Mouse (Mus musculus) forebrain, embryonic 14.5 days (tissue): ENCODE measurements at regions not wholly inside any gene's neighbourhood (a gene's known extent, or its start where the extent isn't known, plus 50 kb on each side); places are given as distances from the start of the nearest gene placed in this dataset.

Experiments used
- ATAC-seq: fragments of 200-750 bp; cut with Nextera tagmentation; 2 replicates; pipeline ENCODE4 v1.8.0; 2017; ENCODE audit warnings: mild to moderate bottlenecking, moderate library complexity
- DNase-seq: peaks from one replicate; pipeline ENCODE4 v3.0.0-alpha.2; 2015; ENCODE audit warnings: low spot score
- H3K27ac ChIP-seq: fragments of 300-500 bp; sonication (generic); 2 replicates; pipeline ENCODE4 v1.5.1; 2014; ENCODE audit warnings: low read depth, mild to moderate bottlenecking, control low read depth, low read length, moderate library complexity
- H3K27me3 ChIP-seq: fragments of 300-500 bp; sonication (generic); replicated peaks from 2 replicates; pipeline ENCODE4 v1.6.1; 2014; ENCODE audit warnings: low read length, control low read depth, mixed read lengths; ENCODE audit not compliant: control insufficient read depth, insufficient read depth
- H3K36me3 ChIP-seq: fragments of 300-500 bp; sonication (generic); 2 replicates; pipeline ENCODE4 v1.6.1; 2014; ENCODE audit warnings: low read length, control low read depth; ENCODE audit not compliant: control insufficient read depth, insufficient read depth
- H3K4me1 ChIP-seq: fragments of 300-500 bp; sonication (generic); 2 replicates; pipeline ENCODE4 v1.6.1; 2014; ENCODE audit warnings: antibody characterized with exemption, low read length, control low read depth; ENCODE audit not compliant: control insufficient read depth, insufficient read depth
- H3K4me2 ChIP-seq: fragments of 300-500 bp; sonication (generic); 2 replicates; pipeline ENCODE4 v1.6.1; 2014; ENCODE audit warnings: mild to moderate bottlenecking, control low read depth, low read length
- H3K4me3 ChIP-seq: fragments of 300-500 bp; sonication (generic); 2 replicates; pipeline ENCODE4 v1.5.1; 2014; ENCODE audit warnings: low read depth, low read length, control low read depth
- H3K9ac ChIP-seq: fragments of 300-500 bp; sonication (generic); 2 replicates; pipeline ENCODE4 v1.6.1; 2014; ENCODE audit warnings: mild to moderate bottlenecking, low read length, control low read depth, moderate library complexity
- H3K9me3 ChIP-seq: fragments of 300-500 bp; sonication (generic); replicated peaks from 2 replicates; pipeline ENCODE4 v1.6.1; 2016; ENCODE audit warnings: low read length, control low read depth, mixed read lengths; ENCODE audit not compliant: control insufficient read depth
- WGBS: fragments of 180-500 bp; shearing (Covaris S2); extraction: QIAGEN DNeasy Blood & Tissue Kit; methylation state at CpG from one replicate; pipeline ENCODE4 v1.1.7; 2014; 5-methylcytosine and 5-hydroxymethylcytosine counted together

GRCm38 (mm10) chr6:140187106-140187505, 145.8 kb upstream of the Plcz1 start:
- H3K4me3 ChIP-seq: no peak overlapping the region
- H3K9ac ChIP-seq: no peak overlapping the region
- H3K9me3 ChIP-seq: no peaks in the 10 kb centered on the region
- no peak overlapping the region for H3K27ac ChIP-seq
- no peak overlapping the region for H3K4me2 ChIP-seq
- ATAC-seq (no peak), DNase-seq (no peak)
- no peaks in the 10 kb centered on the region for H3K27me3 ChIP-seq
- 70% methylated on average over 6 of the region's 6 CpGs for WGBS
- H3K4me1 ChIP-seq: no peaks in the 10 kb centered on the region
- no peaks in the 10 kb centered on the region for H3K36me3 ChIP-seq

GRCm38 (mm10) chr6:140179999-140180398, 138.7 kb upstream of the Plcz1 start:
- no peak for ATAC-seq
- no peak overlapping the region for H3K27ac ChIP-seq
- WGBS: 83% methylated on average over 4 of the region's 4 CpGs
- no peak for DNase-seq
- no peaks in the 10 kb centered on the region for H3K9me3 ChIP-seq
- no peaks in the 10 kb centered on the region for H3K4me1 ChIP-seq
- no peaks in the 10 kb centered on the region for H3K36me3 ChIP-seq
- H3K4me3 ChIP-seq: no peak overlapping the region
- H3K27me3 ChIP-seq: no peaks in the 10 kb centered on the region
- no peak overlapping the region for H3K4me2 ChIP-seq
- H3K9ac ChIP-seq: no peak overlapping the region

- Histone ChIP-seq H3K4me3 (no peak overlapping the region), H3K4me2 (no peak overlapping the region), H3K27me3 (no peaks in the 10 kb centered on the region), H3K9me3 (no peaks in the 10 kb centered on the region), H3K4me1 (no peaks in the 10 kb centered on the region), H3K9ac (no peak overlapping the region), H3K27ac (no peak overlapping the region), H3K36me3 (no peaks in the 10 kb centered on the region)
- ATAC-seq: no peak
- DNase-seq: no peak
- 88% methylated on average over 12 of the region's 12 CpGs for WGBS
These were observed 137.4 kb upstream of the Plcz1 start for GRCm38 (mm10) chr6:140178425-140179193.

- DNase-seq (no peak), ATAC-seq (no peak)
- Histone ChIP-seq H3K4me1 (no peaks in the 10 kb centered on the region), H3K27me3 (no peaks in the 10 kb centered on the region), H3K4me2 (no peak overlapping the region), H3K36me3 (no peaks in the 10 kb centered on the region), H3K9me3 (no peaks in the 10 kb centered on the region), H3K9ac (no peak overlapping the region), H3K4me3 (no peak overlapping the region), H3K27ac (no peak overlapping the region)
- WGBS: 92% methylated on average over 9 of the region's 9 CpGs
These were observed 131.5 kb upstream of the Plcz1 start for GRCm38 (mm10) chr6:140172716-140173115.

- Histone ChIP-seq H3K27ac (no peak overlapping the region), H3K4me2 (no peak overlapping the region), H3K4me3 (no peak overlapping the region), H3K9ac (no peak overlapping the region), H3K36me3 (no peaks in the 10 kb centered on the region), H3K27me3 (no peaks in the 10 kb centered on the region), H3K4me1 (no peaks in the 10 kb centered on the region), H3K9me3 (no peaks in the 10 kb centered on the region)
- no peak for ATAC-seq
- DNase-seq: no peak
- WGBS: 95% methylated on average over 3 of the region's 3 CpGs
These were observed 128.6 kb upstream of the Plcz1 start for GRCm38 (mm10) chr6:140169836-140170235.

GRCm38 (mm10) chr6:140167182-140167581, 125.9 kb upstream of the Plcz1 start:
- Histone ChIP-seq H3K4me1 (no peaks in the 10 kb centered on the region), H3K27ac (no peak overlapping the region), H3K27me3 (no peaks in the 10 kb centered on the region), H3K9me3 (no peaks in the 10 kb centered on the region), H3K4me3 (no peak overlapping the region), H3K4me2 (no peak overlapping the region), H3K36me3 (no peaks in the 10 kb centered on the region), H3K9ac (no peak overlapping the region)
- WGBS: 68% methylated on average over 4 of the region's 4 CpGs
- DNase-seq (no peak), ATAC-seq (no peak)

GRCm38 (mm10) chr6:140162729-140163128, 121.5 kb upstream of the Plcz1 start:
- Histone ChIP-seq H3K9me3 (no peaks in the 10 kb centered on the region), H3K4me3 (no peak overlapping the region), H3K27me3 (no peaks in the 10 kb centered on the region), H3K27ac (no peak overlapping the region), H3K4me1 (no peaks in the 10 kb centered on the region), H3K4me2 (no peak overlapping the region), H3K36me3 (no peaks in the 10 kb centered on the region), H3K9ac (no peak overlapping the region)
- WGBS: 16% methylated on average over 5 of the region's 5 CpGs
- peak; percentile 41 for DNase-seq
- ATAC-seq: peak; percentile 37; the same call in 1 of the 2 replicates

GRCm38 (mm10) chr6:140161482-140161881, 120.2 kb upstream of the Plcz1 start:
- Histone ChIP-seq H3K36me3 (no peaks in the 10 kb centered on the region), H3K27ac (no peak overlapping the region), H3K4me2 (no peak overlapping the region), H3K27me3 (no peaks in the 10 kb centered on the region), H3K4me1 (no peaks in the 10 kb centered on the region), H3K9ac (no peak overlapping the region), H3K4me3 (no peak overlapping the region), H3K9me3 (no peaks in the 10 kb centered on the region)
- 80% methylated on average over 4 of the region's 4 CpGs for WGBS
- no peak for DNase-seq
- no peak for ATAC-seq

GRCm38 (mm10) chr6:140160946-140161345, 119.7 kb upstream of the Plcz1 start:
- H3K27ac ChIP-seq: no peak overlapping the region
- no peaks in the 10 kb centered on the region for H3K4me1 ChIP-seq
- no peaks in the 10 kb centered on the region for H3K36me3 ChIP-seq
- no peak for DNase-seq
- no peaks in the 10 kb centered on the region for H3K9me3 ChIP-seq
- 87% methylated on average over 13 of the region's 13 CpGs for WGBS
- no peak overlapping the region for H3K9ac ChIP-seq
- ATAC-seq: no peak
- no peaks in the 10 kb centered on the region for H3K27me3 ChIP-seq
- H3K4me2 ChIP-seq: no peak overlapping the region
- H3K4me3 ChIP-seq: no peak overlapping the region
